Mouse (Mus musculus) heart, adult 2 months (tissue): ENCODE data around the gene S1pr1.

Experiments used
- CTCF ChIP-seq: fragments of 200-600 bp; IDR thresholded peaks from 2 replicates; pipeline ENCODE4 v1.8.1; 2022; ENCODE audit warnings: antibody characterized with exemption, mild to moderate bottlenecking, moderate library complexity
- EP300 ChIP-seq: fragments of 200-500 bp; IDR thresholded peaks from 2 replicates; pipeline ENCODE4 v1.6.1; 2011; ENCODE audit warnings: low read depth, low read length, control low read depth; ENCODE audit not compliant: insufficient read depth
- POLR2A ChIP-seq: fragments of 200-500 bp; IDR thresholded peaks from 2 replicates; pipeline ENCODE4 v1.6.1; 2011; ENCODE audit warnings: mild to moderate bottlenecking, low read depth, low read length, control low read depth; ENCODE audit not compliant: insufficient read depth

- no peak for TF ChIP-seq POLR2A
- TF ChIP-seq CTCF: no peak
- TF ChIP-seq EP300: no peak
Measured at GRCm38 (mm10) chr3:115666547-115666946, 48.3 kb downstream of the S1pr1 start.
